Mouse (Mus musculus) midbrain, embryonic 16.5 days (tissue): ENCODE measurements at regions not wholly inside any gene's neighbourhood (a gene's known extent, or its start where the extent isn't known, plus 50 kb on each side); places are given as distances from the start of the nearest gene placed in this dataset.
A peak's percentile ranks its signal among the peaks of the same experiment; 100 is the strongest.

Source experiments
- ATAC-seq: fragments of 200-750 bp; cut with Nextera tagmentation; 2 replicates; pipeline ENCODE4 v1.8.0; 2017; ENCODE audit warnings: moderate TSS enrichment
- H3K27ac ChIP-seq: fragments of 300-500 bp; sonication (generic); 2 replicates; pipeline ENCODE4 v1.5.1; 2014; ENCODE audit warnings: mild to moderate bottlenecking, low read length, mixed read lengths
- H3K27me3 ChIP-seq: fragments of 300-500 bp; sonication (generic); 2 replicates; pipeline ENCODE4 v1.6.1; 2014; ENCODE audit warnings: low read depth, low read length, mixed read lengths; ENCODE audit not compliant: control insufficient read depth, insufficient read depth
- H3K36me3 ChIP-seq: fragments of 300-500 bp; sonication (generic); 2 replicates; pipeline ENCODE4 v1.6.1; 2014; ENCODE audit warnings: mild to moderate bottlenecking, low read length, moderate library complexity, mixed read lengths; ENCODE audit not compliant: control insufficient read depth, insufficient read depth
- H3K4me1 ChIP-seq: fragments of 300-500 bp; sonication (generic); 2 replicates; pipeline ENCODE4 v1.6.1; 2014; ENCODE audit warnings: mild to moderate bottlenecking, low read length, mixed read lengths; ENCODE audit not compliant: control insufficient read depth, insufficient read depth
- H3K4me2 ChIP-seq: fragments of 300-500 bp; sonication (generic); 2 replicates; pipeline ENCODE4 v1.6.1; 2014; ENCODE audit warnings: mild to moderate bottlenecking, low read length, mixed read lengths
- H3K4me3 ChIP-seq: fragments of 300-500 bp; sonication (generic); 2 replicates; pipeline ENCODE4 v1.5.1; 2014; ENCODE audit warnings: low read depth, mild to moderate bottlenecking, low read length, moderate library complexity, mixed read lengths
- H3K9ac ChIP-seq: fragments of 300-500 bp; sonication (generic); 2 replicates; pipeline ENCODE4 v1.6.1; 2014; ENCODE audit warnings: low read depth, low read length, mixed read lengths
- H3K9me3 ChIP-seq: fragments of 300-500 bp; sonication (generic); replicated peaks from 2 replicates; pipeline ENCODE4 v1.6.1; 2014; ENCODE audit warnings: mild to moderate bottlenecking, low read length, mixed read lengths; ENCODE audit not compliant: control insufficient read depth, poor library complexity, severe bottlenecking
- WGBS: fragments of 180-500 bp; shearing (Covaris S2); extraction: QIAGEN DNeasy Blood & Tissue Kit; methylation state at CpG from one replicate; pipeline ENCODE4 v1.1.7; 2014; 5-methylcytosine and 5-hydroxymethylcytosine counted together

GRCm38 (mm10) chr6:11647651-11648050 lies 259.6 kb downstream of the Ndufa4 start:
- WGBS: 41% methylated on average over 1 of the region's 1 CpGs
- H3K27ac ChIP-seq: no peak overlapping the region
- no peaks in the 10 kb centered on the region for H3K27me3 ChIP-seq
- no peak overlapping the region for H3K4me3 ChIP-seq
- H3K9me3 ChIP-seq: no peaks in the 10 kb centered on the region
- H3K36me3 ChIP-seq: no peaks in the 10 kb centered on the region
- H3K4me1 ChIP-seq: no peaks in the 10 kb centered on the region
- ATAC-seq: no peak
- H3K9ac ChIP-seq: no peak overlapping the region
- no peak overlapping the region for H3K4me2 ChIP-seq

DNA sequence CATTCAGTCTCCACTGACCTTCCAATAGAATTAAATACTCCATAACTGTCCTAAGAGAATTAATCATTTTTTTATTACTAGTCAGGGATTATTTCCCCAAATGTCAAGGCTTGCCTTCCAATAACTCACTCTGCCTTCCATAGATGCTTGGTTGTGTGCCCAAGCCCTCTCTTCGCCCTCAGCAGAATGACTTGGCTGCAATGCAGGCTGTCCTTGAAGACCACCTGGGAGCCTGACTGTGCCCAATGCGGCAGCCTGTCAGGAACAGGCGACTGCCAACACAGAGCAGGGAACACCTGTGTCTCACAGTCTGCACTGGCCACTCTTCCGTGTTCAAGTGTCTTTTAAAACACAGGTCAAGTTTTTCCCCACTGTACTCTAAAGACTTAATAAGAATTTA lies 294.0 kb downstream of the Ndufa4 start:
- Histone ChIP-seq H3K4me2 (no peak overlapping the region), H3K4me1 (no peaks in the 10 kb centered on the region), H3K27ac (no peak overlapping the region), H3K9ac (no peak overlapping the region), H3K4me3 (no peak overlapping the region), H3K27me3 (no peaks in the 10 kb centered on the region), H3K9me3 (no peaks in the 10 kb centered on the region), H3K36me3 (no peaks in the 10 kb centered on the region)
- ATAC-seq: no peak
- 85% methylated on average over 4 of the region's 4 CpGs for WGBS

DNA sequence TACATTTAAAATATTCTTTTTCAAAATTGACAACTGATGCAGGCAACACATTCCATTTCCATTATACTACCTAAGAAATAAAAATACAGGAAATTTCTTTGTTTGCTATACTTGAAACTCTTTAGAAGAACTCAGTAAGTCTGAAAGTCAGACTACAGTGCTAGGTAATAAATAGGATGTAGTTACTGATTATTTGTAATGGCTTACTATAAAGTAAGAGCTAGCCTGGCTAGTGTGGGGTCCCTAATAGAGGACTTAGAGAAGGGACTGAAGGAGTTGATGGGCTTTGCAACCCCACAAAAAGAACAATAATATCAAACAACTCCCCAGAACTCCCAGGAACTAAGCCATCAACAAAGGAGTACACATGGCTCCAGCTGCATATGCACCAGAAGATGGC lies 299.1 kb downstream of the Ndufa4 start:
- no peak overlapping the region for H3K4me3 ChIP-seq
- no peak overlapping the region for H3K27ac ChIP-seq
- no peak overlapping the region for H3K4me2 ChIP-seq
- no peaks in the 10 kb centered on the region for H3K27me3 ChIP-seq
- no peak for ATAC-seq
- no peaks in the 10 kb centered on the region for H3K4me1 ChIP-seq
- no peaks in the 10 kb centered on the region for H3K9me3 ChIP-seq
- no peaks in the 10 kb centered on the region for H3K36me3 ChIP-seq
- no peak overlapping the region for H3K9ac ChIP-seq

DNA sequence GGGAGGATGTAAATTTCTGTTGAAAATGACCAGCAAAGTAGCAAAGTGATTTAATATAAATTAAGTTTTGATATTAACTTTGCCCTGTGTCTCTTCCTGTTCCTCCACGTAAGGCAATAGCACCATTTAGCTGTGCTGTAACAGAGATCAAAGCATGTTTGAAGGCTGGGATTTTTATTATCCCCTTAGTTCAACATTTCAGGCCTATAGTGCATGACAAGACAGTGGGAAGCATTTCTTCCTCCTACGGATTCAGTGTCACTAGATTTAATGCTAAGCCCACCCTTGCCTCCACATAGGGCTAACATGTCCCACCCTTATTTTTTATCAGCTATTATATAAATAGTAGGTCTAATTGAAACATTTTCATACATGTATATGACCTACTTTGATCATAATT lies 299.6 kb downstream of the Ndufa4 start:
- no peaks in the 10 kb centered on the region for H3K4me1 ChIP-seq
- H3K4me3 ChIP-seq: no peak overlapping the region
- no peaks in the 10 kb centered on the region for H3K36me3 ChIP-seq
- no peak overlapping the region for H3K27ac ChIP-seq
- H3K9me3 ChIP-seq: no peaks in the 10 kb centered on the region
- WGBS: 62% methylated on average over 2 of the region's 2 CpGs
- ATAC-seq: no peak
- no peaks in the 10 kb centered on the region for H3K27me3 ChIP-seq
- H3K4me2 ChIP-seq: no peak overlapping the region
- H3K9ac ChIP-seq: no peak overlapping the region

DNA sequence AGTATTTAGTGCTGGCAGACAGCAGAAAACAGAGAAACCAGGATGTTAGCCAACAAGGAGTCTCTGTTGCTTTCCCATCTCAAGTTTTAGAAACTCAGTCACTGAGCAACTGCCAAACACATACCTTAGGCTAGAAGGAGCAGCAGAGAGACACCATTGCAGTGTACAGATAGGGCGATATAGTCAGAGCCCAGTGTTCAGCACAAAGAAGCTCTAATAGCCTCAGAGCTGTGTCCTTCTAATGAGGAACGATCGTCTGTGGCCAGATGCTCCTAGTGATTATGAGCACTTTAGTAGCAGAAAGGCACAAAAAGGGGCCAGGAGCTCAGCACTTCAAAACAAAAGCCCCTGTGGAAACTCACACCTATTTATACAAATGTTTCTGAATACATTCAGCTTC lies 301.2 kb downstream of the Ndufa4 start:
- Histone ChIP-seq H3K9ac (no peak overlapping the region), H3K27ac (no peak overlapping the region), H3K9me3 (no peaks in the 10 kb centered on the region), H3K4me1 (no peaks in the 10 kb centered on the region), H3K4me2 (no peak overlapping the region), H3K4me3 (no peak overlapping the region), H3K27me3 (no peaks in the 10 kb centered on the region), H3K36me3 (no peaks in the 10 kb centered on the region)
- WGBS: 54% methylated on average over 3 of the region's 3 CpGs
- no peak for ATAC-seq

DNA sequence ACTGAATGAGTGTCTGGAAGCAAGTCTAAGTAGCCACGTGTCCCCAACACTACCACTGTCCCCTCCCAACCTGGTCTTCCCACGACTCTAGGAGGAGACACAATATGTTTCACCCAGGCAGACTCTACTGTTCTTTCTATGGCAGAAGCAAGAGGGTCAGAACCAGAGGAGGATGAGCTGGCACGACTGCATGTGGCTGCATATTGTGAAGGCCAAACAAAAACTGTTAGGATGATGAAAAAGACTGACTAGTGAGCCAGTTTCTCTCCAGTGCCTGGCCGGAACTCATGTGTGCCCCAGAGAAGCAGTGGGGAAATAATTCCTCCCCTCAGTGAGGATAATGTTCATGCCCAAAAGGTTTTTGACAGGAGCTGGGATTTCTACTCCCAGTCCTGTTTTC lies 301.8 kb downstream of the Ndufa4 start:
- H3K9me3 ChIP-seq: no peaks in the 10 kb centered on the region
- no peak for ATAC-seq
- 73% methylated on average over 4 of the region's 4 CpGs for WGBS

DNA sequence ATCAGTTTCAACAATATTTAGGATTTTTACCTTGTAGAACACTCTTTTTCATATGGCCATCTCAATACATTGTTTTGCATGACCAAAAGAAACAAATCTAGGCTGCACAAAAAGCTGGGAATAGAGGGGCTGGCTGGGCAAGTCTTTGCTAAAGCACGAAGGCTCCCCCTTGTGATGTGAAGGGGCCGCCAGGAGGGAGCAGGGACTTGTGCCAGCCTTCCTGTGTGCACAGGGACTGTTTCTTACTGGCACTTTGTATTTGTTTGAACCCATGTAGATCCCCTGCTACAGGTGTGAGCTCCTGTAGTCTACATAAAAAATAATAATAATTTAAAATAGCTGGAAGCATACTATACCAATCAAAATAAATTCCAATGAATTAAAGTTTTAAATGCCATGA lies 312.4 kb downstream of the Ndufa4 start:
- WGBS: 43% methylated on average over 2 of the region's 2 CpGs
- H3K9ac ChIP-seq: no peak overlapping the region
- no peak overlapping the region for H3K27ac ChIP-seq
- no peaks in the 10 kb centered on the region for H3K36me3 ChIP-seq
- 0 out of 2 replicates have a peak, but pooled peaks have one; percentile 42 for ATAC-seq
- no peaks in the 10 kb centered on the region for H3K4me1 ChIP-seq
- no peaks in the 10 kb centered on the region for H3K27me3 ChIP-seq
- no peak overlapping the region for H3K4me3 ChIP-seq
- H3K9me3 ChIP-seq: no peaks in the 10 kb centered on the region
- H3K4me2 ChIP-seq: no peak overlapping the region

More for the DNA sequence above, 301.8 kb downstream of the Ndufa4 start:
- Histone ChIP-seq H3K27ac (no peak overlapping the region), H3K4me1 (no peaks in the 10 kb centered on the region), H3K9ac (no peak overlapping the region), H3K4me2 (no peak overlapping the region), H3K27me3 (no peaks in the 10 kb centered on the region), H3K36me3 (no peaks in the 10 kb centered on the region), H3K4me3 (no peak overlapping the region)

GRCm38 (mm10) chr6:11593583-11594271 lies 313.6 kb downstream of the Ndufa4 start:
- Histone ChIP-seq H3K36me3 (no peaks in the 10 kb centered on the region), H3K27ac (no peak overlapping the region), H3K27me3 (no peaks in the 10 kb centered on the region), H3K4me1 (no peaks in the 10 kb centered on the region), H3K4me2 (no peak overlapping the region), H3K9me3 (no peaks in the 10 kb centered on the region), H3K9ac (no peak overlapping the region), H3K4me3 (no peak overlapping the region)
- ATAC-seq: no peak
- WGBS: 75% methylated on average over 14 of the region's 14 CpGs

- Histone ChIP-seq H3K9me3 (no peaks in the 10 kb centered on the region), H3K4me2 (no peak overlapping the region), H3K36me3 (no peaks in the 10 kb centered on the region), H3K4me3 (no peak overlapping the region), H3K4me1 (no peaks in the 10 kb centered on the region), H3K27me3 (no peaks in the 10 kb centered on the region), H3K9ac (no peak overlapping the region), H3K27ac (no peak overlapping the region)
- WGBS: 88% methylated on average over 5 of the region's 5 CpGs
- no peak for ATAC-seq
These were observed 331.2 kb downstream of the Ndufa4 start for GRCm38 (mm10) chr6:11576091-11576490.
